Mouse (Mus musculus) adrenal gland, postnatal 36 days (tissue): ENCODE measurements around the gene Tril. TPM values are rescaled to one million over a fixed set of nuclear protein-coding genes. Genes with fewer than 3 reads are reported as not detected.

Source experiments
- DNase-seq, 2 experiments: peaks; one replicate each; pipeline ENCODE4 v3.0.0; 2021; ENCODE audit warnings: mixed read lengths in 1 of 2
- total RNA-seq, 2 experiments: library from RNA; stranded (reverse); gene quantifications; 2 replicates each; pipeline ENCODE4 v1.2.3; 2021

Gene Tril
- total RNA-seq, 2 experiments from 2014 or later = 6.8 to 7.9 TPM

GRCm38 (mm10) chr6:53806591-53807023 is 14.0 kb downstream of the Tril start:
- DNase-seq = peak; percentile 34 to 59

DNA sequence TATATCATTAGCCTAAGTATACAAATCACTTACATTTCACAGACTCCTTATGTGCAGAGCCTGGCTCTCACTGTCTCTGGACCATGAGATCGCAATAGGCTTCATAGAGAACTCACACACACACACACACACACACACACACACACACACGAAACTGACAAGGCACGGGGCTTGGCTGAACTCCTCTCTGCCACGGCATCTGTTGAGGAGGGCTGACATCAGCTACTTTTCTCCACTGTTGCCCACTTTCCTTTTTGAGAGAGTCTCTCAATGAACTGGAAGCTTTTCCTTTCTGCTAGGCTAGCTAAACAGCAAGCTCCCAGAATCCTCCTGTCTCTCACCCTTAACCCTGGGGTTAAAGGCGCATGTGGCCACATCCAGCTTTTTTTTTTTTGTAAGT is 14.6 kb downstream of the Tril start:
- peak in 1 of 2 experiments; percentile 27 for DNase-seq

- no peak for DNase-seq
Measured at GRCm38 (mm10) chr6:53804145-53804544, 16.5 kb downstream of the Tril start.

DNA sequence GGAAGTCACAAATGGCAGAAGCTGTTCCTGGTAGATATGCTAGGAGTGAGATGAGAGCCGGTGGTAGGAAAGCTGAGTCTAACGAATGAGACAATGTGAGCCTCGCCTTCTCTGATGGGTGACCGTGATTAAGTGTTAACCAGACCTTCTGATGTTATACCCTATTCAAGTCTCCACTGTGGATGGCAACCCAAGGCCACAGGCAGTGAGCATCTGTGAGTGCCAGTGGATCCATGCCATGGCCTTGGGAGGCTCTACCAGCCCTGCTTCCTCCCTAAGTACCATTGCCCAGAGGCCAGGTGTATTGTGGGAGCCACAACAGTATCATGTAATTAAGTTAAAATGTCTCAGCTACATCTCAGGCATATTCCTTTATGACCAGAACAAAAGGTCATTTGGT is 17.1 kb downstream of the Tril start:
- peak; percentile 56 to 59 for DNase-seq

DNA sequence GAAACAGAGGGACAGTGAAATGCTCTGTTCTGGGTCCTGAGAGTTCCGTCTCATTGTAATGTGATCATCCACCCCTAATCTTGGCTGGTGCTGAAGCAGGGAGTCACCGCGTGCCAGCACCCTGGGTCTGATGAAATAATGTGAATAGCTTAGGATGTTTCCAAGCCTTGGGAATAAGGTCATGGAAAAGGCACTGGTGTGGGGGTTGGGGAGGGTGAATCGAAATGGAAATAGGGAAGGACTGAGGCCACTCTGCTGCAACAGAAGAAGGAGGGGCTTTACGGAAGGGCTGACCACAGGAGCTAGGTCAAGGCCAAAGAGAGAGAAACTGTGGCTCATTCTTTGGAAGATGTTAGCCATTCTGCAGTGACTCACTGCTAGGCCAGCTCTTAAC is 18.7 kb downstream of the Tril start:
- DNase-seq = peak; percentile 80

DNA sequence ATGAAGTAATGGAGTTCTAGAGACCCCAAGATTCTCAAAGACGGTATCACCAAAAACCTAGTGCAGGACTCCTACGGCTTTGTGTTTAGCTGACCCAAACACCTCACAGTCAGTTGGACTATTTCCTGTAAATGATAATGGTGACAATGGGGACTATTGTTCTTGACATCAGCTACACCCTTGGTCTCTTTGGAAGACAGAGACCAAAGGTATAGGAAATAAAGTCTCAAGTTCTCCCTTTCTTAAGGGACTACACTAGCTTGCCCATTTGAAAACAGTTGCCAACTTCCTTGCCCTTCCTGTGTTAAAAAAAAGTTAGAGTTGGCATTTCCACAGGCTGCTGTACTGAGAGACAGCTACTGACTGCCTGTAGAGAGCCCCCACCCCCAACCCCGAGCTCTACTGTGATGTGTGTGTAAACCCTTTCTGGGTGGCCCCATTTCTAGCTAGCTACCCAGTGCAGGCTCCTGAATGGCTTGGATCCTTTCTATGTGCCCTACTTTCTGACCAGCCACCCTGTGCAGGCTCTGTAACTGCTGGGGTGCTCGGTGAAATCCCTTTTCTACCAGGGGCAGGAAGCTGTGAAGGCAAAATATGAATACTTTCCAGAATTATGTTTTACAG is 19.2 kb downstream of the Tril start:
- DNase-seq = no peak

DNA sequence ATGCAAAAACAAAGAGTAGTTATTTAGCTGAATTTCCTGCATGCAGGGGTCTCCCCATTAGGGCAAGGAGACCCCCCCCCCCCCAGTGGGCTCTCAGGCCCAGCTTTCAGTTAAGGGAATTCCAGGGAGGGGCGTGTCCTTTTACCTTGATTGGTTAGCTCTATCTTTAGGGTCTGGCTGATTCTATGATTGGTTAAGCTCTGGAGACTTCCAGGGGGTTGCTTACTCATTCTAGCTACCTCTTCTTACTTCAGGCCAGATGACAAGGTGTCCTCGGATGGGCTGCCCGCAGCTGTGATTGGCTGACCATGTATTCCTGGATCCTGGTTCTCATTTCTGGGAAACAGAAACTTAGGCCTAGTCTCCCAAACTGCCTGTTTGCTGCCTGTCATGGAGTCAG is 21.8 kb downstream of the Tril start:
- no peak for DNase-seq

DNA sequence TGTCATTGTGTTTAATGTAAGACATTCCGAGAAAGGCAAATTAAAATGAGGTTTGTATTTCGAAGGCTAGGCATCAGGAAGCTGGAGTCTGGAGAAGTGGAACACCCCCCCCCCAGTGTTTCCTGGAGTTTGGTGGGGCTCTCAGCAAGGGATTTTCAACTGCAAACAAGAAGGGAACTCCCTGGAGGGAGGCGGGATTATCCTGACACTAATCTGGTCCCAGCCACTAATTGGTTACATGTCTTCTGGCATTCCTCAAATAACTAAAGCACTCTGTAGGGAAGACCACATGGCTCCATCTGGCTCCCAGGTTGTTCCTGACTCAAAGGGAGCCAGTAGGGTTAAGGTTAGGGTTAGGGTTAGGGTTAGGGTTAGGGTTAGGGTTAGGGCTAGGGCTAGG is 23.8 kb downstream of the Tril start:
- DNase-seq = no peak

- DNase-seq = peak; percentile 48 to 63
Measured at GRCm38 (mm10) chr6:53795788-53796187, 24.8 kb downstream of the Tril start.

GRCm38 (mm10) chr6:53795078-53795477 is 25.6 kb downstream of the Tril start:
- DNase-seq = no peak

DNA sequence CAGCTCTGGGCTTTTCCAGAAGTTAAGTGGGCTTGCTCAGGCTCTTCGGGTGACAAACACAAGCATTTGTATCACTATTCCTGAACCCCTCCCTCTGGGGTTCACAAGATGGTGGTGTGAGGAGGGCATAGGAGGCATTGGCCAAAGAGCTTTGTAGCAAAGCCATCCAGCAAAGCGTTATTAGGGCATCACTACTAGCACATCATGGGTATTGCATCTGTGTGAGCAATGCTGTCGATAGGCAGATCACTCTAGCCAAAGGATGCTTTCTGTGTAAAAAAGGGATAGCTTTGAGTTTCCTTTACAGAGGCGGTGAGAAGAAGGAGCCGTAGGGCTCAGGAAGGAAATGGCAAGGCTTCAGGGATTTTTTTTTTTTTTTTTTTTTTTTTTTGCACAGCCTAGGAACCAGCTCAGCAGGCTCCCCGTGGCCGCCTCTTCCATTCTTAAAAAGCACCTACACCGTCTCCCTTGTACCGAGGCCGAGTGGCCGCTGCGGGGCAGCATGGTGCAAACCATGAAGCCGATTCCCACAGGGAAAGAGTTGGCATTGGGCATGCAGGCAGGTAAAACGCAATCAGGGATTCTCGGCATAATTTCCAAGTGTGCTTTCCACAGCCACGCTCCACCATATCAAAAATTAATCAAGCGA is 26.2 kb downstream of the Tril start:
- DNase-seq = peak; percentile 85 to 89

- peak; percentile 59 to 62 for DNase-seq
Measured at GRCm38 (mm10) chr6:53782880-53783539, 37.6 kb downstream of the Tril start.

DNA sequence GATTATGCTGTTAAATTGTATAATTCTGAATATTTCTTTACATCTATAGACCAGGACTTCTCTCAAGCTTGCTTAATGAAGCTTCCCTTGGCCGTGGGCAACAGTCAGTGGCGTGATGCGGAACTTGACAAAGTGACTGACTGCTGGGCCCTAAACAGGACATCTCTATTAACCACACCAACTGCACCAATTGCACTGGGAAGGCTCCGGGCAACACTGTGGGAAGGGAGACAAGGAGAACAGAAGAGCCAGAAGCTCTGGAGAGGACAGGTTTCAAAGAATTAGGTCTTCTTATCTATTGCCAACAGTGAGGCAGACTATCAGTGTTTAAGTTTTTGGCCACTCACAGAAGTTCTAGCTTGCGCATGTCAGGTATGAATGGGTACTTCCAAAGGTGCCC is 38.4 kb downstream of the Tril start:
- no peak for DNase-seq

DNA sequence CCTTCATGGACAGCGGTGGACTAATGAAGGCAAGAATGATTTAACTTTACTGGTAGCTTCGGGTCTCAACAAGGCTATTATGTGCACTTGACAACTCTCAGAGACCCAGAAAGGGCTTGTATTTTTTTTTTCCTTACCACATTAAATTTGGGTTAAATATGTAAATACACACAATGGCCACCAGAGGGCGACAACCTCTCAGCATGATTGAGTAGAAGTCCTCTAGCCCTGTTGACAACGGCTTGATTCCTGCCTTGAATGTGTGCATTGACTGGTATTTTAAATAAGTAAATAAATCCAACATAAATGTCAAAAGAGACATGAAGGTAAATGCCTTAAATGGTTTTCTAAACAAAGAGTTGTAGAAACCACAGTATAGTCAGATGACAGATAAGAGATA is 39.5 kb downstream of the Tril start:
- peak; percentile 48 to 56 for DNase-seq

- no peak for DNase-seq
Measured at GRCm38 (mm10) chr6:53780008-53780407, 40.6 kb downstream of the Tril start.

DNA sequence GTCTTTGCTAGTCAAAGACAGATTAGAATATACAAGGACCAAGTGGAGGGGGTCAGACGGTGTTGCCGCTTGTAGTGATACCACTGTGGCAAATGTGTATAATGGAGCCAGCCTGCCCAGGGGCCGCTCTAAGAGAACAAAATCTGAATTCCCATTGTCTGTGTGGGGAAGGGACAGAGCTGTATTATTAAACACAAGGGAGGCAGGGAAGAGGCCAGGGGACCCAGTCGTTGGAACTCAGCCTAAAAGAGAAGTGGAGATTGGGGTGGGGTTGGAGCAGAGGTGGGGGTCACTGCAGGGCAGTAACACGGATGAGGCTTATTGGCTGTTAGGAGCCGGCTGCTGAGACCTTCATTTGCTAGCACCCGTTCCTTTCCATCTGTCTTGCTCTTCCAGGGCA is 41.1 kb downstream of the Tril start:
- DNase-seq = no peak

DNA sequence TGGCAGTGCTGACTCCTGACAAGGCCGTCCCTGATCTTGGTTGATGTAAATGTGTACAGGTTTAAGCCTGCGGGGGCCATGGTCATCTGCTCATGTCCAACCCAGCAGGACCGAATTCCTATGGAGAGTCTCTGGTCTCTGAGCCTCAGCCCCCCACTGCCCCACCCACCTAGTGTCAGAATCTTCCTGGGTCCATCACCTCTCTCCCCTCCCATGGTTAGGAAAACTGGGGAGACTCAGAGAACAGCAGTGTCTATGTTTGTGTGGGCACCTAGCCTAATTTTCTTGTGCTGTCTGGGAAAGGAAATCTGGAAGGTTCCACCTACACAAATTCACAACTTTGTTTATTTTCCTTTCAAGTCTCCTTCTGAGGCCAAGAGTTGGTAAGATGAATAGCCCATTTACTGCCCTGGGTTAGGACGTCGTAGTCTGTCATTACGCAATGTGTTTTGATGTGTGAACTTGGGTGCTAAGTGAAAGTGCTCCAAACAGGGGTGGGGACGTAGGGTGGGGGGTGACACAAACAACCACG is 42.1 kb downstream of the Tril start:
- no peak for DNase-seq

GRCm38 (mm10) chr6:53768275-53768674 is 52.4 kb downstream of the Tril start:
- no peak for DNase-seq

GRCm38 (mm10) chr6:53766243-53766915 is 54.3 kb downstream of the Tril start:
- DNase-seq = peak in 1 of 2 experiments; percentile 18

GRCm38 (mm10) chr6:53765731-53766130 is 54.9 kb downstream of the Tril start:
- no peak for DNase-seq
